Mouse (Mus musculus): ENCODE measurements at regions not wholly inside any gene's neighbourhood (a gene's known extent, or its start where the extent isn't known, plus 50 kb on each side); places are given as distances from the start of the nearest gene placed in this dataset.

- no peak for DNase-seq (ENCODE audit: low spot score)
Observed at GRCm38 (mm10) chr9:76734387-76734786, 167.5 kb upstream of the Fam83b start.

GRCm38 (mm10) chr9:76733812-76734211 lies 166.9 kb upstream of the Fam83b start:
- DNase-seq (ENCODE audit: low spot score): no peak

- no peak for DNase-seq (ENCODE audit: low spot score)
Observed at GRCm38 (mm10) chr9:76722881-76723280, 156.0 kb upstream of the Fam83b start.

DNA sequence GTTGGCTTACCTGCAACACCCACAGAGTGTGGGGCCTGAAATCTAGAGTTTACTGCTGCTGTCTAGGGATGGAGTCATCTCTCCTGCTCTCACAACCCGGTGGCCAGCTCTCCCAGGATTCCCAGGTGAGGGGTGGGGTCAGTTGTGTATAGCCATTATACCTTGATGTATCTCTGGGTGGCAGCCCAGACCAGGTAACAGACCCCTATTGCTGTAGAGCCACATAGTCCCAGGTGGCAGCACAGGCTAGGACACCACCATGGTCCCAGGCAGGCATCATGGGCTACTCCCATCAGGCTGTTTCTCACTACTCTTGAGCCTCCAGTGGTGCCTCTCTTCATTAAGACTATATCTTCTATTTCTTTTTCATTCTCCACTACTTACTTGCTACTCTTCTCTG lies 148.9 kb upstream of the Fam83b start:
- no peak for DNase-seq (ENCODE audit: low spot score)

DNA sequence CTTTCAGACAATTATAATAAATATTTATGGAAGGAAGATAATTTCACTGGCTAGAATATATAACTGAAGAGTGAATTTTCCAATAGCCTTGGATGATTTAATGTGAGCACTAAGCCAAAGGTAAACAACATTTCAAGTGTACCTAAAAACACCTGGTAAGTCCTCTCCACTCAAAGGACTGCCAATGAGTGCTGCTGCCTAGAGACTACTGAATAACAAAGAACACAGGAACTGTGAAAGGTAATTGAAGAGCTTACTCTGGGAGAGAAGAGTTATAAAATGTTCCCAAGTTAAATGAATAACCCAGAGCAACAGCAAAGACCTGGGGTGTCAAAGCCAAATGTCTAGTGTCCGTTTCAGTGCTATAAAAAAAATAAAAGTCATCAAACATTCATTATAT lies 139.5 kb upstream of the Fam83b start:
- DNase-seq (ENCODE audit: low spot score): no peak

- no peak for DNase-seq (ENCODE audit: low spot score)
Observed at GRCm38 (mm10) chr9:76705786-76706185, 138.9 kb upstream of the Fam83b start.

DNA sequence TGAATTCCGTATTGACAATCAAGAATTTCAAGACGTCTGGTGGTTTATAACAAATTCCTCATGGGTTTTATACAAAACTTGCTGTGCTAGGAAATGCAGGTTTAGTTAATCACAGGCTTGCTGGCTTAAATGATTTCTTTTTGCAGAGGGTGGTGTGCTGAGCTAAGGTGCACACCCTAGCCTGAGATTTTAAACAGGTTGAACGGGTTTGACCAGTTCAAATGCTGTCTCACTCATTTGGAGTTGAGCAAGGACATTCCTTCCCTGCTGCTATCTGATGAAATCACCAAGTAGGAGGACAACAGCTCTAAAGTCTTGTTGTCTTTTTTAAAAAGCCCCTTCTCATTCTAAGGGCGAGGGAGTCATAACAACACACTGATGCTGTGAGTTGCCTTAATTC lies 128.6 kb upstream of the Fam83b start:
- DNase-seq (ENCODE audit: low spot score): no peak

- DNase-seq (ENCODE audit: low spot score): no peak
Observed at GRCm38 (mm10) chr9:76692976-76693375, 126.1 kb upstream of the Fam83b start.

GRCm38 (mm10) chr9:76660848-76661247 lies 93.9 kb upstream of the Fam83b start:
- peak; percentile 26 for DNase-seq (ENCODE audit: low spot score)

GRCm38 (mm10) chr9:76659798-76660197 lies 92.9 kb upstream of the Fam83b start:
- no peak for DNase-seq (ENCODE audit: low spot score)

DNA sequence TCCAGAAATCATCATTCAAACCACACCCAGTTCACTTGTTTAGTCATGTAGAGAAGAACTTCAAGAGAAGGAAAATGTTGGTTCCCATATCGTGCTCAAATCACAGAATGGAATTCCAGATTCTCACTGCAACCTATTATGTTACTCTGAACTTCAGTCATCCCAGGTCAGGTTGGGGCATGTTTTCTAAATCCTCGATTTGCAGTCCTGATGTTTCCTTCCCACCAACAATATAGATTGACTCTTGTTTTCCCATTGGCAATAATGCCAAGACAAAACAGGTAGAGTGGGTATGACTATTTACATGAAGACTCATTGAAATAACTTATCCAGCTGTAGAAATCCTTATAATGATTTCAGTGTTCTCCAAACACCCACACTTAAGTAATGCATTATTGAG lies 86.4 kb upstream of the Fam83b start:
- DNase-seq (ENCODE audit: low spot score): no peak

- no peak for DNase-seq (ENCODE audit: low spot score)
Observed at GRCm38 (mm10) chr9:76649484-76649883, 82.6 kb upstream of the Fam83b start.

GRCm38 (mm10) chr9:76646383-76646782 lies 79.5 kb upstream of the Fam83b start:
- DNase-seq (ENCODE audit: low spot score): no peak
